Mouse (Mus musculus): ENCODE measurements around the gene Nr2f1. TPM values are rescaled to one million over a fixed set of nuclear protein-coding genes. Genes with fewer than 3 reads are reported as not detected.

Nr2f1 gene
- total and polyA plus RNA-seq, 3 experiments = not detected

GRCm38 (mm10) chr13:78163087-78163958 is 36.2 kb downstream of the Nr2f1 start:
- peak overlapping the region; percentile 52 for H3K4me2 ChIP-seq (ENCODE audit: insufficient read depth, low read depth, poor library complexity, severe bottlenecking)
- H3K79me2 ChIP-seq (replicated peaks; ENCODE audit: control insufficient read depth, extremely low read depth, insufficient read depth, poor library complexity, severe bottlenecking) = no peaks in the 10 kb centered on the region
- peak overlapping the region; percentile 41 to 61 (median 51) for H3K4me3 ChIP-seq (replicated peaks in 1 of 3; ENCODE audit: low read depth in 2 of 3, low read length in 2 of 3, poor library complexity in 1 of 3)
- no peak overlapping the region for H3K27ac ChIP-seq (ENCODE audit: insufficient read depth, low read depth)
- no peaks in the 10 kb centered on the region for H3K4me1 ChIP-seq (ENCODE audit: control insufficient read depth in 1 of 2, insufficient read depth in 2 of 2)
- no peak for DNase-seq (ENCODE audit: extremely low read depth)
- no peaks in the 10 kb centered on the region for H3K27me3 ChIP-seq (replicated peaks)
- dilution Hi-C loops (cut with MboI; ENCODE audit: extremely low pct_ligation_motif_present, extremely low pct_unique_long_range_greater_than_20kb, low sequenced_read_pairs) (no loop called here), in situ Hi-C loops (cut with MboI; ENCODE audit: low pct_ligation_motif_present, low pct_unique_long_range_greater_than_20kb, low sequenced_read_pairs) (no loop called here)
- peaks cover 2% of the 10 kb centered on the region for H3K9me3 ChIP-seq (replicated peaks; ENCODE audit: low read length)
- peaks cover 0 to 4% of the 10 kb centered on the region in 2 experiments for H3K36me3 ChIP-seq (replicated peaks in 1 of 2; ENCODE audit: control insufficient read depth in 1 of 2, insufficient read depth in 1 of 2, low read length in 1 of 2)
- 0 out of 2 replicates have a peak, but pooled peaks have one; percentile 1 for TF ChIP-seq SIN3A (IDR thresholded peaks at IDR 0.05; ENCODE audit: low read length)
- peak; percentile 6; the same call in 1 of the 2 replicates for TF ChIP-seq ELF1 (IDR thresholded peaks at IDR 0.05; ENCODE audit: low read depth, low read length)
- TF ChIP-seq BHLHE40 (IDR thresholded peaks at IDR 0.05; ENCODE audit: low read depth, low read length) = 0 out of 2 replicates have a peak, but pooled peaks have one; percentile 8
- peak; percentile 32; the same call in 1 of the 2 replicates for TF ChIP-seq POLR2A (IDR thresholded peaks at IDR 0.05; ENCODE audit: low read depth, low read length)
- TF ChIP-seq ETS1 (conservative IDR thresholded peaks at IDR 0.05; ENCODE audit: low read depth, low read length) = no peak
- no peak for TF ChIP-seq CTCF (conservative IDR thresholded peaks at IDR 0.05 in 1 of 2, IDR thresholded peaks at IDR 0.05 in 1 of 2; ENCODE audit: low read depth in 2 of 2, low read length in 2 of 2)
- TF ChIP-seq CHD2 (IDR thresholded peaks at IDR 0.05; ENCODE audit: low read length) = no peak
- peak; percentile 79 for TF ChIP-seq UBTF (IDR thresholded peaks at IDR 0.05; ENCODE audit: low read depth, low read length)
- peak overlapping the region; percentile 79 for H3K9ac ChIP-seq (ENCODE audit: insufficient read depth, low read depth)

DNA sequence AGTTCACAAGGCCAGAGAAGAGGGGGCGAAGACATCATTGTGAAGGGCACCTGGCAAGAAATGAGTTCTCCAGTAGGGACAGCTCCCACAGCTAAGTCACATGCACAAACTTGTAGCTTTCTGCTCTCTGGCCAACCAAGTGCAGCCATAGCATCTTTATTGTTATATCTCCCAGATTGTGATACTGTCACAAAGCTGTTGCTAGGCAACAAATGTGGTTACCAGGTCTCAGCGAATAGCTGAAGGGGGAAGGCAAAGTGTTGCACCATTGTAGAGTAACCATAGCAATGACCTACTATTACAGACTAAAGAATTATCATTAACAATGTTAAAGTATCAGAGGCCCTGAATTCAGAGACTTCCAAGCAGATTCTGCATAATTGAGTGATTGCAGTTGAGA is 37.4 kb downstream of the Nr2f1 start:
- H3K9me3 ChIP-seq (replicated peaks; ENCODE audit: low read length) = peaks cover 2% of the 10 kb centered on the region
- DNase-seq (ENCODE audit: extremely low read depth) = no peak
- H3K36me3 ChIP-seq (replicated peaks in 1 of 2; ENCODE audit: control insufficient read depth in 1 of 2, insufficient read depth in 1 of 2, low read length in 1 of 2) = peaks cover 0 to 4% of the 10 kb centered on the region in 2 experiments

DNA sequence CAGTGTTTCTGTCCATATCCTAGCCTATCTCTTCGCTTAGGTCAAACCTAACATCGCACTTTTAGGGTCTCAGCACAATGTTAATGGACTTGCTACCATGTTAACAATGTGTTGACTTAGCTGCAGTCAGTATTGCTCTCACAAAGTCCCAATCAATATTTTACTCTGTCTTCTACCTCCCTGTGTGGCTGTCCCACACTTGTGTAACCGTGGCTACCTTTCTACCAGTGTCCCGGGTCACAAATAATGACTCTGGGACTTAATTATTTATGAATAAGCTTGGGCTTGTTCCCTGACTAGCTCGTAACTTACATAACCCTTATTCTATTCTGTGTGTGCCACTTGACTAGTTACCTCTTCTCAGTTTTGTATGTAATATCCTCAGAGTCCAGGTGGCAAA is 42.1 kb downstream of the Nr2f1 start:
- H3K4me1 ChIP-seq (ENCODE audit: control insufficient read depth in 1 of 2, insufficient read depth in 2 of 2) = no peaks in the 10 kb centered on the region
- in situ Hi-C loops (cut with MboI; ENCODE audit: low pct_ligation_motif_present, low pct_unique_long_range_greater_than_20kb, low sequenced_read_pairs) = no loop called here
- DNase-seq (ENCODE audit: extremely low read depth) = no peak
- no peak overlapping the region for H3K4me3 ChIP-seq (replicated peaks in 1 of 3; ENCODE audit: low read depth in 2 of 3, low read length in 2 of 3, poor library complexity in 1 of 3)
- no peaks in the 10 kb centered on the region for H3K27me3 ChIP-seq (replicated peaks)
- H3K27ac ChIP-seq (ENCODE audit: insufficient read depth, low read depth) = no peak overlapping the region
- dilution Hi-C loops (cut with MboI; ENCODE audit: extremely low pct_ligation_motif_present, extremely low pct_unique_long_range_greater_than_20kb, low sequenced_read_pairs) = no loop called here
- H3K36me3 ChIP-seq (replicated peaks in 1 of 2; ENCODE audit: control insufficient read depth in 1 of 2, insufficient read depth in 1 of 2, low read length in 1 of 2) = no peaks in the 10 kb centered on the region
- no peak overlapping the region for H3K4me2 ChIP-seq (ENCODE audit: insufficient read depth, low read depth, poor library complexity, severe bottlenecking)
- no peaks in the 10 kb centered on the region for H3K79me2 ChIP-seq (replicated peaks; ENCODE audit: control insufficient read depth, extremely low read depth, insufficient read depth, poor library complexity, severe bottlenecking)
- no peak overlapping the region for H3K9ac ChIP-seq (ENCODE audit: insufficient read depth, low read depth)
- no peaks in the 10 kb centered on the region for H3K9me3 ChIP-seq (replicated peaks; ENCODE audit: low read length)
- TF ChIP-seq POLR2AphosphoS2 (IDR thresholded peaks at IDR 0.05; ENCODE audit: low read depth, low read length) (no peak), SIN3A (IDR thresholded peaks at IDR 0.05; ENCODE audit: low read length) (no peak), ETS1 (conservative IDR thresholded peaks at IDR 0.05; ENCODE audit: low read depth, low read length) (no peak), ZMIZ1 (IDR thresholded peaks at IDR 0.05; ENCODE audit: low read depth, low read length) (no peak), RAD21 (IDR thresholded peaks at IDR 0.05; ENCODE audit: low read depth, low read length) (no peak), CHD1 (IDR thresholded peaks at IDR 0.05; ENCODE audit: low read depth, low read length) (no peak), POLR2A (IDR thresholded peaks at IDR 0.05; ENCODE audit: low read depth, low read length) (no peak), MYC (IDR thresholded peaks at IDR 0.05; ENCODE audit: low read depth, low read length) (no peak), ZC3H11A (IDR thresholded peaks at IDR 0.05; ENCODE audit: low read depth, low read length) (no peak), E2F4 (IDR thresholded peaks at IDR 0.05; ENCODE audit: insufficient replicate concordance, low read depth, low read length) (no peak), GABPA (IDR thresholded peaks at IDR 0.05; ENCODE audit: insufficient replicate concordance, low read depth, low read length) (no peak), CTCF (conservative IDR thresholded peaks at IDR 0.05 in 1 of 2, IDR thresholded peaks at IDR 0.05 in 1 of 2; ENCODE audit: low read depth in 2 of 2, low read length in 2 of 2) (no peak), HCFC1 (IDR thresholded peaks at IDR 0.05; ENCODE audit: low read depth, low read length) (no peak), UBTF (IDR thresholded peaks at IDR 0.05; ENCODE audit: low read depth, low read length) (no peak), MAX (IDR thresholded peaks at IDR 0.05; ENCODE audit: low read length) (no peak), USF2 (conservative IDR thresholded peaks at IDR 0.05; ENCODE audit: low read depth, low read length) (no peak)

More for the DNA sequence above, 37.4 kb downstream of the Nr2f1 start:
- no peaks in the 10 kb centered on the region for H3K4me1 ChIP-seq (ENCODE audit: control insufficient read depth in 1 of 2, insufficient read depth in 2 of 2)
- in situ Hi-C loops (cut with MboI; ENCODE audit: low pct_ligation_motif_present, low pct_unique_long_range_greater_than_20kb, low sequenced_read_pairs) = no loop called here
- no peaks in the 10 kb centered on the region for H3K27me3 ChIP-seq (replicated peaks)
- TF ChIP-seq SIN3A (IDR thresholded peaks at IDR 0.05; ENCODE audit: low read length) (no peak), ETS1 (conservative IDR thresholded peaks at IDR 0.05; ENCODE audit: low read depth, low read length) (no peak), MEF2A (IDR thresholded peaks at IDR 0.05; ENCODE audit: borderline replicate concordance, low read depth, low read length) (no peak), MXI1 (IDR thresholded peaks at IDR 0.05; ENCODE audit: low read depth, low read length) (no peak), PAX5 (IDR thresholded peaks at IDR 0.05; ENCODE audit: low read length) (no peak), EP300 (IDR thresholded peaks at IDR 0.05; ENCODE audit: low read length) (no peak), GABPA (IDR thresholded peaks at IDR 0.05; ENCODE audit: insufficient replicate concordance, low read depth, low read length) (no peak), HCFC1 (IDR thresholded peaks at IDR 0.05; ENCODE audit: low read depth, low read length) (no peak), CHD2 (IDR thresholded peaks at IDR 0.05; ENCODE audit: low read length) (no peak), E2F4 (IDR thresholded peaks at IDR 0.05; ENCODE audit: insufficient replicate concordance, low read depth, low read length) (no peak), CHD1 (IDR thresholded peaks at IDR 0.05; ENCODE audit: low read depth, low read length) (no peak), MAZ (IDR thresholded peaks at IDR 0.05; ENCODE audit: low read depth, low read length) (no peak)
- H3K9ac ChIP-seq (ENCODE audit: insufficient read depth, low read depth) = no peak overlapping the region
- H3K27ac ChIP-seq (ENCODE audit: insufficient read depth, low read depth) = no peak overlapping the region
- H3K4me3 ChIP-seq (replicated peaks in 1 of 3; ENCODE audit: low read depth in 2 of 3, low read length in 2 of 3, poor library complexity in 1 of 3) = no peak overlapping the region
- dilution Hi-C loops (cut with MboI; ENCODE audit: extremely low pct_ligation_motif_present, extremely low pct_unique_long_range_greater_than_20kb, low sequenced_read_pairs) = no loop called here
- H3K4me2 ChIP-seq (ENCODE audit: insufficient read depth, low read depth, poor library complexity, severe bottlenecking) = no peak overlapping the region
- H3K79me2 ChIP-seq (replicated peaks; ENCODE audit: control insufficient read depth, extremely low read depth, insufficient read depth, poor library complexity, severe bottlenecking) = no peaks in the 10 kb centered on the region

Measured in CH12.LX (cell line).